Mouse (Mus musculus) frontal cortex, adult 2 months (tissue): ENCODE data around the gene Nrip1. TPM values are rescaled to one million over a fixed set of nuclear protein-coding genes. Genes with fewer than 3 reads are reported as not detected.
A peak's percentile ranks its signal among the peaks of the same experiment; 100 is the strongest.

ENCODE experiments used
- DNase-seq, 2 experiments: peaks; one replicate each; pipeline ENCODE4 v3.0.0; 2022; ENCODE audit warnings: low spot score in 1 of 2; ENCODE audit errors: extremely low spot score in 1 of 2
- polyA plus RNA-seq: library from polyadenylated mRNA; depleted of rRNA; stranded (reverse); fragments of >200 nt; gene quantifications from 2 replicates; pipeline ENCODE4 v1.2.3, GENCODE M21; 2012

Gene Nrip1
- polyA plus RNA-seq, 1 experiment = 10.1 TPM

- DNase-seq = peak in 1 of 2 experiments; percentile 53
These were observed 1.3 kb downstream of the Nrip1 start for GRCm38 (mm10) chr16:76372045-76372940.

- DNase-seq = no peak
These were observed 2.1 kb downstream of the Nrip1 start for GRCm38 (mm10) chr16:76371614-76371917.

GRCm38 (mm10) chr16:76370716-76371613 lies 2.7 kb downstream of the Nrip1 start:
- DNase-seq = no peak

- no peak for DNase-seq
These were observed 3.4 kb downstream of the Nrip1 start for GRCm38 (mm10) chr16:76370041-76370715.

GRCm38 (mm10) chr16:76369236-76369635 lies 4.4 kb downstream of the Nrip1 start:
- DNase-seq = no peak

- no peak for DNase-seq
These were observed 6.2 kb downstream of the Nrip1 start for GRCm38 (mm10) chr16:76367261-76367908.

GRCm38 (mm10) chr16:76365790-76366406 lies 7.7 kb downstream of the Nrip1 start:
- no peak for DNase-seq

- DNase-seq = no peak
These were observed 8.4 kb downstream of the Nrip1 start for GRCm38 (mm10) chr16:76365237-76365636.

GRCm38 (mm10) chr16:76363641-76364040 lies 10.0 kb downstream of the Nrip1 start:
- no peak for DNase-seq

GRCm38 (mm10) chr16:76362982-76363381 lies 10.6 kb downstream of the Nrip1 start:
- DNase-seq = no peak

GRCm38 (mm10) chr16:76360441-76360840 lies 13.2 kb downstream of the Nrip1 start:
- no peak for DNase-seq

GRCm38 (mm10) chr16:76358757-76359156 lies 14.9 kb downstream of the Nrip1 start:
- DNase-seq = no peak

- DNase-seq = no peak
These were observed 15.4 kb downstream of the Nrip1 start for GRCm38 (mm10) chr16:76358128-76358748.

GRCm38 (mm10) chr16:76357155-76357554 lies 16.5 kb downstream of the Nrip1 start:
- DNase-seq = no peak

- no peak for DNase-seq
These were observed 17.6 kb downstream of the Nrip1 start for GRCm38 (mm10) chr16:76355947-76356550.

GRCm38 (mm10) chr16:76355267-76355666 lies 18.4 kb downstream of the Nrip1 start:
- DNase-seq = no peak

- no peak for DNase-seq
These were observed 18.8 kb downstream of the Nrip1 start for GRCm38 (mm10) chr16:76354841-76355240.

GRCm38 (mm10) chr16:76354289-76354688 lies 19.3 kb downstream of the Nrip1 start:
- DNase-seq = no peak

- DNase-seq = no peak
These were observed 22.7 kb downstream of the Nrip1 start for GRCm38 (mm10) chr16:76350922-76351321.
